Mouse (Mus musculus): ENCODE measurements around the gene Foxo6.
A peak's percentile ranks its signal among the peaks of the same experiment; 100 is the strongest.

Gene Foxo6

GRCm38 (mm10) chr4:120284187-120284586 is 3.0 kb downstream of the Foxo6 start:
- DNase-seq (ENCODE audit: low spot score), result no peak

- DNase-seq (ENCODE audit: low spot score), result peak; percentile 83
Measured at GRCm38 (mm10) chr4:120283141-120283540, 4.0 kb downstream of the Foxo6 start.

- DNase-seq (ENCODE audit: low spot score), result peak; percentile 24
Measured at GRCm38 (mm10) chr4:120282568-120283091, 4.5 kb downstream of the Foxo6 start.

- no peak for DNase-seq (ENCODE audit: low spot score)
Measured at GRCm38 (mm10) chr4:120281011-120281410, 6.1 kb downstream of the Foxo6 start.

- no peak for DNase-seq (ENCODE audit: low spot score)
Measured at GRCm38 (mm10) chr4:120280432-120280831, 6.7 kb downstream of the Foxo6 start.

DNA sequence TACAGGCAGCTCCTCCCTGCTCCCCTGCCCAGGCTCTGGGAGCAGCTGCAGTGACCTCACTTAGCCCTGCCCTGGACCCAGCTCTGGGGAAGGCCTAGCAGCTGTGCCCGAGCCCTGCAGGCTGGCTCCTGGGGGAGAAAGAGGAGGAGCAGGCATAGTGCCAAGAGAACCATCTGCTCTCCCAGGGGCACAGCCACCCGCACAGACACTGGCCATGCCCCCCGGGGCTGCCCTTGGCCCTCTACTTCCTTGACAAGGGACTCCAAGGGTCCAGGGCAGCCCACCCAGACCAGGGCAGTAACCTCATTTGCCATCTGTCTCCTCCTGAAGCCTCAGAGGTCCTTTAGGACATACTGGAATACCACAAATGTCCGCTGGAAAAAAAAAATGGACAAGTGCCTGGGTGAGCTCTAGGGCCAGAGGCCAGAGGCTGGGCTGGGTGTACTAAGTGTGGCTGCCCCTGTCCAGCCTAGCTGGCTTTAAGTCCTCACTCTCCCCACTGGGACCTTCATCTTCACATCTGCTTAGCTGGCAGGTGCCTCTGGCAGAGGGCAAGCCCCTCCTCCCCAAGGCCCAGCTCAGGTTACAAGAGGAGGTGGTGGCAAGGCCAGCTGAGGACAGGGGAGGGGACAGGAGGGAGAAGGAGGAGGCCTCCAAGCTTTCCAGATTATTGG is 9.8 kb downstream of the Foxo6 start:
- DNase-seq (ENCODE audit: low spot score), result no peak

DNA sequence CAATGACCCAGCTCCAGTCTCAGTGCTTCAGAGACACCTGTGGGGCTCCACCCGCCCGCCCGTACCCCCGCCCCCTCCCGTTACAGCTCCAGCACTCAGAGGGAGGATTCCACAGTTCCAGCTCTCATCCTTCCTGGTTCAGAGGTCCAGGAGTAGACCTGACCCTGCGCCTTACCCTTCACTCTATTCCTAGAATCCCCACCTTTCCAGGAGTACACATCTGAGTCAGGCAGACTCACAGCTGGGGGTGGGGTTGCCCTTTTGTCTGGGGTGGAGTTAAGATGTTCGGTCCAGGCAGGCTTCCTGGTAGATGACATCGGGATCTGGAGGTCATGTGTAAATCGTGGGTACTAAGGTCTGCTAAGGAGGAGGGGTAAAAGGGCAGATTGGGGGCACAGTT is 11.7 kb downstream of the Foxo6 start:
- DNase-seq (ENCODE audit: low spot score), result no peak

- DNase-seq (ENCODE audit: low spot score), result no peak
Measured at GRCm38 (mm10) chr4:120273594-120273993, 13.6 kb downstream of the Foxo6 start.

DNA sequence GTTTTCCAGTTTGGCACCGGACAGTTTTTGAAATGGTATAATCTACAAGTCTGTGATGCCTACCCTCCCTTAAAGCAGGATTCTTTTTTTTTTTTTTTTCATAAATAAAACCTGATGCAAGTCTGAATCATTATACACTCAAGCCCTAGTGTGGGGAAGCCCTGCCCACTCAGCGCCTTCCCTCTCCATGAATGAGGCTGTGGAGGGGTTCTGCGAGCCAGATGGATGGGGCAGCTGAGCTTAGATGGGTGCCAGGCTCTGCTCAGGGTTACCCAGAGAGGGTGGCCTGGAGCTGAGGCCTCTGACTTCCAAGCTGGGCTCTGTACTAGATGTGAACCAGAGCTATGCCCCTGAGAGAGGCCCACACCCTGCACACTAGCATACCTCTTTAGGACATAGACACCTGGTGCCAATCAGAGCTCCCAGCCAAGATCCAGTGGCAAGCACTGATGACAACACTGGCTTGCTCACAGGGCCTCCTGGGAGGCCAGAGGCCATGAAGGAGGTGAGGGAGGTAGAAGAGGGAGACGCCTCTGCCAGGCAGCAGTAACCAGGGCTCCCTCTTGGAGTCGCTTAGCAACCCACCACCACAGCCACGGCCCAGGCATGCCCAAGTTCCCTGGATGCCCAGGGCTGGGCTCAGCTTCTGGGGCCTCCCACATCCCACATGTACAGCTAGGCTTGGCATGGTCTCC is 15.1 kb downstream of the Foxo6 start:
- DNase-seq (ENCODE audit: low spot score), result no peak

GRCm38 (mm10) chr4:120271208-120271607 is 15.9 kb downstream of the Foxo6 start:
- DNase-seq (ENCODE audit: low spot score), result no peak

- DNase-seq (ENCODE audit: low spot score), result no peak
Measured at GRCm38 (mm10) chr4:120270937-120271199, 16.3 kb downstream of the Foxo6 start.

DNA sequence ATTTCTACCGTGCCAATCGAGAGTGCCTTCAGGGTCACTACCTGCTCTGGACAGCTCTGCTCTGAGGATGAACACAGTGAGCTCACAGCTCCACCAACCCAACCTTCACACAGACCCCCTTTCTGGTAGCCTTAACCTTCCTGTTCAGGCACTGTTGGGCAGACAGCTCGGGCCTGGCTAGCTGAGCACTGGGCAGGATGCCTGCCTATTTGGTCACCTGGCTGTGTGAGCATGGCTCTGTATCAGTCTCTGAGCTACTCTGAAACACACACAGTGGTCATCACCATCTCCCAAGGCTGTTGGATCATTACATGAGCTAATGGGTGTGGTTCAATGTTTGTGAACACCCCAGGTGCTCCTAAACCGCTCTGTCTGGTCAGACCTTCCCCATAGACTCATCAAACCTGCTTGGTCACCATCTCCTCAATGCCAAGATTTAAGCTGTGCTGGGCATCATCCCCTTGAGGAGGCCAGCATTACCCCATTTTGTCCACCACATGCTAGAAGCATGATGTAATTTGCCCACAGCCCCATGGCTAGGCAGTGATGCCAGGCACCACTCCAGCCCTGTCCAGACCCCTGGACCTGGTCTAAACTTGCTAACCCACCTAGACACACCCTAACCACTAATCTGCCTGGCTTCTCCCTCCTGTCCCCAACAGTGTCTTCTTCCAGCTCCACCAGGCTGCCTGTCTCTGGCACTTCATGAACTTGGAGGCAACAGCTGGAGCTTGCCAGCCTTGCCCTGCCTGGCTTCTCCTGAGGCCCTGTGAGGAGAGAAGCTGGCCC is 16.8 kb downstream of the Foxo6 start:
- DNase-seq (ENCODE audit: low spot score), result no peak

DNA sequence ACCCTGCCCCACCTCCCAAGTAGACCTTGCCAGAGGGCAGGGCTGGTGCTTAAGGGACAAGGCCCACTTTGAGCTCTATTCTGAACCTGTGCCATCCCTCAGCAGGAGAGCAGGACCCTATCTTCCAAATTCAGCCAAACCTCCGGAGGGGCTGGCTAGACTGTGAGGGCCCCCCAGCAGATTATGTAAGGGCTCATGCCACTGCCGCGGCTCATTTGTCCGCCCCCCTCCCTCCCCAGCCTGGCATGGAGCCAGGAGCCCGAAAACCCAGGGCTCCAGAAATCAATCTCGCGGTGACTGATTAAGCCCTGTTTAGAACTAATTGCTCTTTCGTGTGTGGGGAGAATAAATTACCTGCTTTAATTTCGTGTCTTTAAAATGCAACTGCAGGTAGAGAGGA is 17.7 kb downstream of the Foxo6 start:
- DNase-seq (ENCODE audit: low spot score), result no peak

GRCm38 (mm10) chr4:120268214-120269061 is 18.7 kb downstream of the Foxo6 start:
- DNase-seq (ENCODE audit: low spot score), result no peak

- DNase-seq (ENCODE audit: low spot score), result no peak
Measured at GRCm38 (mm10) chr4:120267683-120268082, 19.5 kb downstream of the Foxo6 start.

- no peak for DNase-seq (ENCODE audit: low spot score)
Measured at GRCm38 (mm10) chr4:120267136-120267535, 20.0 kb downstream of the Foxo6 start.

GRCm38 (mm10) chr4:120264105-120264504 is 23.0 kb downstream of the Foxo6 start:
- no peak for DNase-seq (ENCODE audit: low spot score)

- no peak for DNase-seq (ENCODE audit: low spot score)
Measured at GRCm38 (mm10) chr4:120262726-120263125, 24.4 kb downstream of the Foxo6 start.

DNA sequence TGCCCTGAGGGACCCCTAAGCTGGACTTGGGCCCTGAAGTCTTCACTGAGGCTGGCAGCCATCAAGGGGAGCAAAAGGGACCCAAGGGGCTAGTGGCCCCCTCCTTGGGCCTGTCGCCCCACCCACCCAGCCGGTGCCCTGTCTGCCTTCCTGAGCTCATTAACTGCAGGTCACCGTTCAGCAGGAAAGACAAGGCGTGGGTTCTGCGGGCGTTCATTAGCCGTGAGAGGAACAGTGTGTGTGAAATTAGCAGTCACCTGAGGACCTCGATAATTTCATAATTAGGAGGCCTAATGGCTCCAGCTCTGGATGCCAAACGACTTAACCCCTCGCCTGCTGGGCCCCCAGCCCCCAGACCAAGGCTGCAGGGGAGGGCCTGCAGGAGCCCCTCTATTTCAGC is 24.9 kb downstream of the Foxo6 start:
- DNase-seq (ENCODE audit: low spot score), result no peak

- DNase-seq (ENCODE audit: low spot score), result no peak
Measured at GRCm38 (mm10) chr4:120259356-120260181, 27.6 kb downstream of the Foxo6 start.

- no peak for DNase-seq (ENCODE audit: low spot score)
Measured at GRCm38 (mm10) chr4:120248800-120249261, 38.3 kb downstream of the Foxo6 start.

Data from urinary bladder, postnatal 14 days (tissue).